Mouse (Mus musculus) R1 (cell line): ENCODE results near the gene Gm49398.

Experiments
- DNase-seq: peaks from one replicate; pipeline ENCODE4 v3.0.0-alpha.2; 2018; ENCODE audit warnings: low read depth, low spot score

The Gm49398 gene

GRCm38 (mm10) chr13:61288739-61289138 is at the start of gene Gm49398:
Gm49398 (minus strand) TSS chr13:61288839.
- no peak for DNase-seq

GRCm38 (mm10) chr13:61255258-61255657 is 33.4 kb downstream of the Gm49398 start, which contains the start of gene Cts8:
Cts8 (minus strand) TSS chr13:61255358.
- no peak for DNase-seq

DNA sequence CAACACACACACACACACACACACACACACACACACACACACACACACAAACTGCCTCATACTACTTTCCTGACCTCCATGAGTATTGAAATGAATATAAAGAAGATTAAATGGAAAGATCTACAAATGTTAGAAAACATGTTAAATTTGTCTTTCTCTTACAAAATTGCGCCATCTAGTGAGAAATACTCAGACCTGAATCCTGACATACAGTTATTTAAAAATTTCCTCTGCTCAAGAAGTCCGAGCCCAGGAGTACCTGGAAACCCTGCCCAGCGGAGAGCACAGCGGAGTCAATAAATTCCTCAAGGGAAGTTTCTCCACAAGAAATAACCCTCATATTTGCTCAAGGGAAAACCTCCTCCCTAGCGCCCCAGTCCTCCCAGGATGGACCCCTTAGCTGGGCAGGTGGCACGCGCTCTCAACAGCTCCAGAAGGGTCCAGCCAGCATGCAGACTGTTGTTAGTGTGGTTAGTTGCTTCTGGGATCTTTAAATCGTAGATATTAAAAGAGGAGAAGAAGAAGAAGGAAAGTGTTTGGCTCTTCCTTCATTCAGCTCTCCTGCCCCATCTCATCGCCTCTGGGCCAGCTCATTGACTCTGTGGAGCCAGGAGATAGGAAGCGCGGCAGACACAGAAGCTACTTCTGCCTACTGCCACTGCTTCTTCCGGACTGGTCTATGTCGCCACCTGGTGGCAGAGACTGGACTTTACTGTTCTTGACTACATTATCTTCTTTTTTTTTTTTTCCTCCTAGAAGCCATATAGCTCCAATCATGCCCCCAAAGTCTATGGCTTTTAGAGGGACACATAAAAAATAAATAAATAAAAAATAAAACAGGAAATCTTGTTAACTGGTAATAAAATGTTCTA is 47.3 kb downstream of the Gm49398 start:
- peak; percentile 87 for DNase-seq

DNA sequence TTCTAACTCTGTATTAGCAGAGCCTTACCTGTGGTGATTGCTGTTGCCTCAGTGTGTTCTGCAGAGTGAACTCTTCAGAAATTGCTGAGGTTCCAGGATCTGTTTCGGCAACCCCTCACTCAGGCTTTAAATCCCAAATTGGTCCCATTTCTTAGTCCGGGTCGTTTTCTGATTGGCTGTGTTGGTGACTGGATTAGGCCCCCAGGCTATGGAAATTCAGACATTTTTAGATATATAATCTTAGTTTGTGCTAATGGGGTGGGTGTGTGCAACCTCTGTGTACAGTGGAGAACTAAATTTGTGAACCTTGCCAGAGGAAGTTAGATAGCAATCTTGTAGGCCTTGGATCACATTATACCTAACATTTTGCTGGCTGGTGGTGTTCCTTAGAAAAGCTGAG is 85.3 kb downstream of the Gm49398 start, which contains the start of gene Cts6:
Cts6 (minus strand) TSS at position 101 of the 400 bp plus-strand sequence.
- no peak for DNase-seq
